Mouse (Mus musculus): ENCODE data around the gene Mafk. TPM values are rescaled to one million over a fixed set of nuclear protein-coding genes. Genes with fewer than 3 reads are reported as not detected.

Mafk gene
- polyA plus RNA-seq, 1 experiment, result 20.5 TPM

DNA sequence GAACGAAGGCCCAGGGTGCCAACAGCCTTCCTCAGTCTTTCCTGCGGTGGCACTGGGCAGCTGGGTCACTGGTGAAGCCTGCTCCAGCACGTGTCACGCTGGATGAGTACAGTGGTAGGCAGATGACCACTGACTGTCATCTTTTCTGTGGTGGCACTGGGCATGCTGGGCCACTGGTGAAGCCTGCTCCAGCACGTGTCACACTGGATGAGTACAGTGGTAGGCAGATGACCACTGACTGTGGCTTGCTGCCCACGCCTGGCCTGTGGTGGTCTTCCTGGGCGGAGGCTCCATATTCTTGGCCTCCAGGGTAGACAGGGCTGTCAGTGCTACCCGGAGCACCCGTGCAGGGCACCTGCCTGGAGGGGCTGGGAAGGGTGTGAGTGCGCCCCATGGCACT, 10.6 kb downstream of the Mafk start:
- H3K27me3 ChIP-seq (replicated peaks; ENCODE audit: control insufficient read depth, insufficient read depth, low read length), result no peaks in the 10 kb centered on the region
- no peak overlapping the region for H3K27ac ChIP-seq (ENCODE audit: insufficient read depth, low read depth, low read length)
- TF ChIP-seq POLR2A (IDR thresholded peaks at IDR 0.05; ENCODE audit: low read depth, low read length) (no peak), CTCF (conservative IDR thresholded peaks at IDR 0.05; ENCODE audit: insufficient read depth, insufficient read length, low read depth, low read length) (no peak)
- no peak overlapping the region for H3K4me3 ChIP-seq (ENCODE audit: insufficient read depth, low read depth, low read length)
- 91% methylated on average over 10 of the region's 10 CpGs for WGBS
- H3K36me3 ChIP-seq (ENCODE audit: control insufficient read depth, insufficient read depth, low read length), result no peaks in the 10 kb centered on the region; the same call in none of the 2 replicates
- H3K4me1 ChIP-seq (ENCODE audit: control insufficient read depth, insufficient read depth, low read length), result peaks cover 8% of the 10 kb centered on the region
- no peak for DNase-seq

DNA sequence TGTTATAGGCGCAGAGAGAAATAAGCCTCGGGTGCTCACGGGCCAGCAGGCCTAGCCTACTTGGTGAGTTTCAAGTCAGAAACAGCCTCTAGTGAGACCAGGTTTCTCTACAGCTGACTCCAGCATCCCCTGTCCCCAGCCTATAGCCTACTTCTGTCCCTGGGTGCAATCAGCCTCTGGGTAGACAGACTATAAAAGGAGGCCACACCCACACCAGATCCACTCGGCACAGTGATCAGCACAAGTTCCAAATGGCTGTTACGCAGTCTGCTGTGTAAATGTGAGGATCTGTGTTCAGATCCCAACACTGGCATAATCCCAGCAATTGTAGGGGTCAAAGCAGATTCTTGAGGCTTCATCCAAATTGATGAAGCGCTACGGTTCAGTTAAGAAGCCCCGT, 11.9 kb downstream of the Mafk start:
- no peak overlapping the region for H3K27ac ChIP-seq (ENCODE audit: insufficient read depth, low read depth, low read length)
- H3K36me3 ChIP-seq (ENCODE audit: control insufficient read depth, insufficient read depth, low read length), result no peaks in the 10 kb centered on the region; the same call in none of the 2 replicates
- H3K4me1 ChIP-seq (ENCODE audit: control insufficient read depth, insufficient read depth, low read length), result no peaks in the 10 kb centered on the region; the same call in 1 of the 2 replicates
- 60% methylated on average over 8 of the region's 8 CpGs for WGBS
- DNase-seq, result peak; percentile 23
- H3K27me3 ChIP-seq (replicated peaks; ENCODE audit: control insufficient read depth, insufficient read depth, low read length), result no peaks in the 10 kb centered on the region
- TF ChIP-seq CTCF (conservative IDR thresholded peaks at IDR 0.05; ENCODE audit: insufficient read depth, insufficient read length, low read depth, low read length), result no peak
- TF ChIP-seq POLR2A (IDR thresholded peaks at IDR 0.05; ENCODE audit: low read depth, low read length), result no peak
- H3K4me3 ChIP-seq (ENCODE audit: insufficient read depth, low read depth, low read length), result no peak overlapping the region

DNA sequence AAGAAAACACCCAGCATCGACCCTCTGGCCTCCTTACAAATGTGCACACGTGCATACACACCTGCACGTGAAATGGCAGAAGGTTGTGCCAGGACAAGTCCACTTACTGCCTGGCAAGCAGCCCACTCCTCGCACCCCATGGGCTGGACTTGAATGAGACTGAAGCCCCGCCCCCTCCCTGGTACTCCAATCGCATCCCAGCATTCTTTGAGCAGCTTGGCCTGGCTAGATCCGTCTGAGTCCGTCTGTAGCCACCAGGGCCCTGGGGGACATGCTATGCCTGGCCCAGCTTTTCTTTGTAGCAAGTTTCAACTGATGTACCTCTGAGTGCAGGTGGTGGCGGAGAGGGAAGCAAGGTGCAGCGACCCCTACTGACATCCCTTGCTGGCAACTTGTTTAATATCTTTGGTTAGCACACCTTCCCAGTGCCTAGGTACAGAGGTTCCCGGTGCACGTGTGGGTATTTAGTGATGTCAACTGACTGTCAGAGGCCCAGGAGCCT, 12.3 kb downstream of the Mafk start:
- Histone ChIP-seq H3K27me3 (replicated peaks; ENCODE audit: control insufficient read depth, insufficient read depth, low read length) (no peaks in the 10 kb centered on the region), H3K4me3 (ENCODE audit: insufficient read depth, low read depth, low read length) (no peak overlapping the region), H3K4me1 (ENCODE audit: control insufficient read depth, insufficient read depth, low read length) (no peaks in the 10 kb centered on the region; the same call in 1 of the 2 replicates), H3K27ac (ENCODE audit: insufficient read depth, low read depth, low read length) (no peak overlapping the region), H3K36me3 (ENCODE audit: control insufficient read depth, insufficient read depth, low read length) (no peaks in the 10 kb centered on the region; the same call in none of the 2 replicates)
- peak; percentile 52; the same call in 1 of the 2 replicates for TF ChIP-seq CTCF (conservative IDR thresholded peaks at IDR 0.05; ENCODE audit: insufficient read depth, insufficient read length, low read depth, low read length)
- TF ChIP-seq POLR2A (IDR thresholded peaks at IDR 0.05; ENCODE audit: low read depth, low read length), result no peak
- DNase-seq, result peak; percentile 92
- WGBS, result 7% methylated on average over 12 of the region's 12 CpGs

DNA sequence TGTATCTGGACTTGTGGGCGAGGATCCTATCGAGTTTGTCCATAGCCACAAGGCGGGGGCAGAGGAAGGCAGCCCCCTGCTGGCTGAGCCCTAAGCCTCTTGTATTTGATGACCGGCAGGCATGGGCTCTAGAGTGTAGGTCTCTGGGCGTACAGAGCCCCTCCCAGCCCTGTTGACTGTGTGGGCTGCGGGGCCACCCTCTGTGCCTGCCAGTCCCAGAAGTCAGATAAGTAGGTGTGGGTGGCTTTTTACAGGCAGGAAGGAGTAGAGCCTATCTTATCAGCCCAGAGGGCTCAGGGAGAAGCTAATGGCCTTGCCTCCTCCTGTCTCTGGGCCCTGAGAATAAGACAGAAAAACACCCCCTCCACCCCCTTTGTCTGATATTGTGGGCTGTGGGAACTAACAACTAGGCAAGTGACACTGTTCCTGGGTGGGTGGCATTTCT, 12.8 kb downstream of the Mafk start:
- TF ChIP-seq CTCF (conservative IDR thresholded peaks at IDR 0.05; ENCODE audit: insufficient read depth, insufficient read length, low read depth, low read length) (no peak), POLR2A (IDR thresholded peaks at IDR 0.05; ENCODE audit: low read depth, low read length) (no peak)
- Histone ChIP-seq H3K27ac (ENCODE audit: insufficient read depth, low read depth, low read length) (no peak overlapping the region), H3K4me1 (ENCODE audit: control insufficient read depth, insufficient read depth, low read length) (no peaks in the 10 kb centered on the region; the same call in 1 of the 2 replicates), H3K36me3 (ENCODE audit: control insufficient read depth, insufficient read depth, low read length) (no peaks in the 10 kb centered on the region; the same call in none of the 2 replicates), H3K27me3 (replicated peaks; ENCODE audit: control insufficient read depth, insufficient read depth, low read length) (no peaks in the 10 kb centered on the region), H3K4me3 (ENCODE audit: insufficient read depth, low read depth, low read length) (no peak overlapping the region)
- 30% methylated on average over 6 of the region's 6 CpGs for WGBS
- DNase-seq, result no peak

DNA sequence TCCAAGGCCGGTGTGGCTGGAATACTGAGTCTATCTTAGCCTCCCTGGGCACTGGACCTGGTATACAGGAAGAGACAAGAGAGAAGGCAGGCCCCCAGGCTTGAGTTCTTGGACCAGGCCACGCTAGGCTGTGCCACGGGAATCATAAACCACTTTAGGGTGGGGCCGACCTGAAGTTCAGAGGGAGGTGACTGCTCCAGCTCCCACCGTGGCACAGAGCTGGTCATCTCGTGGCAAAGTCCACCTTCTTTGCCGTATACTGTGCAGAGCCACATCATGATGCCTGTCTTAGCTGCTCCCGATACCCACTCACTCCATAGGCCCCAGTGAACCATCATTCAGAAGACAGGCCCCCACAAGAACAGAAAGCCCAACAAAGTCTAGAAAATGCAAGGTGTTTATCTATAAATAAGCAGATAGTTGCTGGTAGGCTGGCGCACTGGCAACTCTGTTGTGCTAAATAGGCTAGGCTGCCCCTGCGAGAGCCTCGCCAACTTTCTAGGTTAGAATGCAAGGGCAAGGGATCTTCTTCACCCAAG, 13.3 kb downstream of the Mafk start:
- TF ChIP-seq CTCF (conservative IDR thresholded peaks at IDR 0.05; ENCODE audit: insufficient read depth, insufficient read length, low read depth, low read length) (no peak), POLR2A (IDR thresholded peaks at IDR 0.05; ENCODE audit: low read depth, low read length) (no peak)
- Histone ChIP-seq H3K4me3 (ENCODE audit: insufficient read depth, low read depth, low read length) (no peak overlapping the region), H3K36me3 (ENCODE audit: control insufficient read depth, insufficient read depth, low read length) (no peaks in the 10 kb centered on the region; the same call in none of the 2 replicates), H3K27ac (ENCODE audit: insufficient read depth, low read depth, low read length) (no peak overlapping the region), H3K4me1 (ENCODE audit: control insufficient read depth, insufficient read depth, low read length) (no peaks in the 10 kb centered on the region; the same call in 1 of the 2 replicates), H3K27me3 (replicated peaks; ENCODE audit: control insufficient read depth, insufficient read depth, low read length) (no peaks in the 10 kb centered on the region)
- DNase-seq, result no peak
- 82% methylated on average over 11 of the region's 11 CpGs for WGBS

DNA sequence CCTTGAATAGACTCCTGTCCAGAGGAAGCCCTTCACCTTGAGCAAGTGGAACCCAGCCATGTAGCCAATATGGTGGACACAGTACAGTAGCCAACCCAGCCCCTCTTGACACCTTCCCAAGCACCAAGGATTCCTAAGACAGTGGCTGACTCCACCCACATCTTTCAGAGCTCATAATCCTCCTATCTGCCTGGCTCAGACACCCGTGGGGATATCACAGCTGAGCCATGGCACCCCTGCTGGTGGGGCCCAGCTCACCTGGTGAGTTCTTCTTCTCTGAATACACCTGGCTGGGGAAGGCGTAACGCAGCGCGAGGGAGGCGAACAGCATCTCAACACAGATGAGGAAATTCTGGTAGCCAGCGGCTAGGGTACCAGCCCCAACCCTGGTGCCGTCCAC, 14.6 kb downstream of the Mafk start:
- no peak for DNase-seq
- H3K4me3 ChIP-seq (ENCODE audit: insufficient read depth, low read depth, low read length), result no peak overlapping the region
- H3K27me3 ChIP-seq (replicated peaks; ENCODE audit: control insufficient read depth, insufficient read depth, low read length), result no peaks in the 10 kb centered on the region
- no peaks in the 10 kb centered on the region for H3K36me3 ChIP-seq (ENCODE audit: control insufficient read depth, insufficient read depth, low read length)
- 94% methylated on average over 8 of the region's 8 CpGs for WGBS
- no peak overlapping the region for H3K27ac ChIP-seq (ENCODE audit: insufficient read depth, low read depth, low read length)
- H3K4me1 ChIP-seq (ENCODE audit: control insufficient read depth, insufficient read depth, low read length), result no peaks in the 10 kb centered on the region; the same call in 1 of the 2 replicates
- TF ChIP-seq POLR2A (IDR thresholded peaks at IDR 0.05; ENCODE audit: low read depth, low read length), result no peak
- TF ChIP-seq CTCF (conservative IDR thresholded peaks at IDR 0.05; ENCODE audit: insufficient read depth, insufficient read length, low read depth, low read length), result no peak

DNA sequence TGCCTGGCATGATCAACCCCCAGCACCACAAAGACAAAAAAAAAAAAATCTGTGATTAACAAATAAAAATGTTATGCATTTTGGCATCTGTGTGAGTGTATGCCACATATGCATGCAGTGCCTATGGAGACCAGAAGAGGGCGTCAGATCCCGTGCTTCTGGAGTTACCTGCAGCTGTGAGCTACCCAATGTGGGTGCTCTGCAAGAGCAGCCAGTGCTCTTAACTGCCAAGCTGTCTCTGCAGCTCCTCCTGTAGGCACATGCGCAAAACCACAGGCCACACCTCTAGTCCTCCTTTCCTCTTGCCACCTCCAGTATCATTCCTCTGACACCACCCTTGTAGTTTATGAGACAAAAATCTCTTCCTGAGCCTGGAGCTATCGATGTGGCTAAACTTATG, 18.1 kb downstream of the Mafk start:
- WGBS, result 63% methylated on average over 4 of the region's 4 CpGs
- 0 out of 2 replicates have a peak, but pooled peaks cover 5% of the 10 kb centered on the region for H3K4me1 ChIP-seq (ENCODE audit: control insufficient read depth, insufficient read depth, low read length)
- H3K27me3 ChIP-seq (replicated peaks; ENCODE audit: control insufficient read depth, insufficient read depth, low read length), result no peaks in the 10 kb centered on the region
- no peaks in the 10 kb centered on the region for H3K36me3 ChIP-seq (ENCODE audit: control insufficient read depth, insufficient read depth, low read length)
- no peak overlapping the region for H3K27ac ChIP-seq (ENCODE audit: insufficient read depth, low read depth, low read length)
- no peak for DNase-seq
- H3K4me3 ChIP-seq (ENCODE audit: insufficient read depth, low read depth, low read length), result no peak overlapping the region
- TF ChIP-seq CTCF (conservative IDR thresholded peaks at IDR 0.05; ENCODE audit: insufficient read depth, insufficient read length, low read depth, low read length), result peak; percentile 26
- TF ChIP-seq POLR2A (IDR thresholded peaks at IDR 0.05; ENCODE audit: low read depth, low read length), result no peak
